Mouse (Mus musculus): ENCODE data around the gene Myh7.
A peak's percentile ranks its signal among the peaks of the same experiment; 100 is the strongest.

The Myh7 gene

DNA sequence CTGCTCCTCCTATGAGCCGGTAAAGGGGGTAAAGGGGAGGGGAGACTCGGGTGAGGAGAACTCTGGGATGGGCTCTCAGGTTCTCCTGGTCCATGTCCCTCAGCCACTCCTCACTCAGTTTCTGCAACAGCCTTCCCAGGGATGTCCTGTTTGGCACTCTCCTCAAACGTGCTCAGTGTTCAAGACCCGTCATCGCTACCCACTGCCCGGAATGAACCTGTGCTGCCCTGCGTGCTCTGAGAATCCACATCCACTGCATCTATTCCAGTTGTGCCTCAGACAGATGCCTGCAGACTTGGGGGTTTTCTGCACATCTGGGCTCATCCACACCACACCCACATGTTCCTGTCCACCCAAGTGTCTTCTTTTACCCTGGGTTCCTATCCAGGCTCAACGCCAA is 51.9 kb downstream of the Myh7 start:
- DNase-seq (ENCODE audit: low read depth), result no peak

DNA sequence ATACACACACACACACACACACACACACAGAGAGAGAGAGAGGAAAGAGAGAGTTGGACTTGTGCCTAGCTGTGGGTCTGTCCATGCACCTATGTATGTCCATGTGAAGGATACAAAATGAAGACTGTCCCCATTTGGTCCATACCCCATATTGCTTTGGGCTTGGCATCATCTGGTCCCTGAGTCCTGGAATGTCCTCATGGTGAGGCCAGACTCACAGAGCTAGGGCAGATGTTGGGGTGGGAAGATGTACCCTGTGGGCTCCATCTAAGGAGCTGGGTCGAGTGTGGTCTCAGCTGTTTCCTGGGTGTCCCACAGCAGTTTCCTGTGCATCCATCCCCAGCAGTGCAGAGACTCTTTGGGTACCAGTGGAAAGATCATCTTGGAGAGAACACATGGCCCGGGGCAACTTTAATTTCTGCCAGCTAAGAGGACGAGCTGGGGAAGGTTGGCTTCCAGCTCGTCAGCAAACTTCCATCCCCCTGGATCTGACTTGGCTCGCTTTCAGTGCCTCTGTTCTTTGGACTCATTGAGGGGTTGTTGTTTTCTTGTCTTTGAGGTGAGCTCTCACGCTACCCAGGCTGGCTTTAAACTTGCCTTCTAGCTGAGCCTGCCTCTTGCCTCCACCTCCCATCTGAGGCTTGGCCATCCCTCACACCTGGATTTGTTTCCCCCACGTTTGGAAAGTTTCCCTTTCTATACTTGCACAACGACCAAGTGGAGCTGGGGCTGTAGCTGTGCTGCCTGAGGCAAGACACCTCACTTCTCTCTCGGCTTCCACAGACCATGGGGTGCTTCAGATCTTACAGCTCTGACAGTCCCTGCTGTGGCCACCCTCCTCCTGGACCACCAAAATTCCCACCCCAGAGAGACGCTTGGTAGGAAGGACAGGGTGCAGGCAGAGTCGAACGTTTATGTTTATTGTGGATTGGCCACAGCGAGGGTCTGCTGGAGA is 53.1 kb downstream of the Myh7 start:
- DNase-seq (ENCODE audit: low read depth), result no peak

DNA sequence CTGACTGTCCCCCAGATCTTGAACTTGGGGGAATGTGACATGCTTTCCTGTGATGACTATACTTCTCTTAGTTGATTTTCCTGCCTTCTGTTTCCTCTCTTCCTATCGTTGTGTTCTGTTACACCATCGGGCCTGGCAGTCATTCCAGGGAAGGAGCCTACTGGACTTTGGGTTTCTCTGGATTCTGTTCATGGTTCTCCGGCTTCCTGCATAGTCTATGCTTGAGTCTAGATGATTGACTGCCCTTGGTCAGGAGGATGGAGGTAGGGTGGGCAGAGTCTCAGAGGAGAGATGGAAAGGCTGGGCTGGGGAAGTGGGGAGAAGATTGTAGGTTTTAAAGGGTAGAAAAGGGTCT is 54.3 kb downstream of the Myh7 start:
- DNase-seq (ENCODE audit: low read depth), result no peak

DNA sequence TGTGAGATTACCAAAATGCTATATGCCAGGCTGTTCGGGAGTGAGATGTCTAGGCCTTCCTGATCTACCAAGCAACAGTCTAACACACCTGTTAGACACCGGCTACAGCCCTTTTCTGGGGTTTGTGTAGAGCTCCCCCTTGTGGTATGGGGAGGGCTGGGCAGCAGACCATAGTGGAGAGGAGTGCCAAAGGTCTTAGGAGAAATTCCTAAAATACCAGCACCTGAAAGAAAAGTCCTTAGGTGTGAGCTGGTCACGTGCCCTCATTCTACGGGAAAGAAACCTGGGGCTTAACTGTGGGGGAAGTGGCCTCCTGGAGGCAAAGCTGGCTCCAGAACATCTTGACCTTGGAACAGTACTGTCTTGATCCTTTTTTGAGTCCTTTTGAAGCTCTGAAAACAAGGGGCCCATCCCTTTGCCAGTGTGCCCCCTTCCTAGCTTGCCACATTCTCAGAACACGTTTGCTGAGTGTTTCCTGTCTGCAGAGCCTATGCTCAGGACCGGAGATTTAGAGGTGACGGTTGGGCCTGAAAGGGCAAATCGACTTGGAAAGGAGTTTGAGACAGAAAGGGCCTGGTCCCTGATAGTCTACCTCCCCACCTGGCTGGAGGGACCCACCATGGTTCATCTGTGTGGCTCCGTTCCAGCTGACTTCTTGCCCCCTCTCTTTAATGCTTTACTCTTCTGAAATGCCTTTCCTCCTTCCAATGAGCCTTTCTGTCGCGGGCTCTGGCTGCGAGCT is 54.8 kb downstream of the Myh7 start:
- peak; percentile 50 for DNase-seq (ENCODE audit: low read depth)

DNA sequence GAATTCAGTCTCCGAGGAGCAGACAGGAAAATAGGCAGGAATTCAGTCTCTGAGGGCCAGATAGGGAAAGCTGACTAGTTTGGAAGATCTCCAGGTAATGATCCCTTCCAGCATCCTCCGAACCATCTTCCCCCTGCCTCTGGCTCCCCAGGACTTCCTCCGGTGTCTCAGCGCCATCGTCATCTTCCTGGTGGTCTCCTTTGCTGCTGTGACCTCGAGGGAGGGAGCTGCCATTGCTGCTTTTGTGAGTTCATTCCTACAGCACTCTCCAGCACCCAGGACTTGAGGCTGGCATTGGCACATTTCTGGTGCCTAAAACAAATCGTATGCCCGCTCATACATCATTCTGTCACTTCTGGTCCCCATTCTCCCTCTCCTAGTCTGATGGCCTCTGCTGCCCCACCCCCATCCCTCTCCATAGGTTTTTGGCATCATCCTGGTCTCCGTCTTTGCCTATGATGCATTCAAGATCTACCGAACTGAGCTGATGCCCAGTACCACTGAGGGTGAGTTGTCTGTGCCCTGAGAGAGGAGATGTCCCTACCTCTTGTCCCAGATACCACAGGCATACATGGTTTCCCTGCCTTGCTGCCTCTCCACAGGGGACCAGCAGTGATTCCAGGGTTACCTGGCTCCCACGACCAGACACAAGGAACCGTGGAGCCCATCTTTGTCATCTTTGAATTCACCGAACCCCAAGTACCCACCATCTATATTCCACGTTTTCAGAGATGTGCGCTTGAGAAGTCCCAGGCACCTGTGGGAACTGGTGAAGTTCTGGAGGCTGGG is 55.8 kb downstream of the Myh7 start:
- no peak for DNase-seq (ENCODE audit: low read depth)

DNA sequence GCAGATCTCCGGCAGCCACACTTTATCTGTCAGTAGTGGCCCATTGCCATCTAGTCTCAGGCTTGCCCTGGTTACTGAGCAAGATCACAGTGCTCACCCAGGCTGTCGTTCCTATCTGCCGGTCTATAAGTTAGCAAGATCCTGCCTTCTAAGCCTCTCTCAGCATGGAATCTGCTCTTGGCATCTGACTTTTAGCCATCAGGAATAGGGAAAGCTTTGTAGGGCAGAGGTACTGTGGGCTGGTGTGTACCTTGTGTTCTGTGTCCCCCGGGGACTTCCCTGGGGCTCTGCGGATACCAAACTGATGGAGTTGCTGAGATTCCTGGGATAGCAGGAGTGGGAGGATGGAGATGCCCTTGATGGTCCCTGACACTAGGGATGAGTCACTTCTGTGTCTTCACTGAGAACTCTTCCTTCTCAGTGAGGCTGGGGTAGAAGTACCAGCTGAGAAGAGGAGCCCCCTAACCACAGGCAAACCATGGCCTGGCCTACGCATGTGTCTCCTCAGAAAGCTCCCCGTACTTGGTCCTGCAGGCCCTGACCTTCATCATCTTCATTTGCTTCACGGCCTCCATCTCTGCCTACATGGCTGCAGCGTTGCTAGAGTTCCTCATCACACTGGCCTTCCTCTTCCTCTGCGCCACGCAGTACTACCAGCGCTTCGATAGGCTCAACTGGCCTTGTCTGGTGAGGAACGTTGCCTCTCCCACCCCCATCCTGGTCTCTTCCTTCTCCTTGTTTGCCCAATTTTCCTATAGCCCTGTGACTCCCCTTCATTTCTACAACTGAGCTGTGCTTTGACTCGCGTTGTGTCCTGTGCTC is 56.9 kb downstream of the Myh7 start:
- no peak for DNase-seq (ENCODE audit: low read depth)

DNA sequence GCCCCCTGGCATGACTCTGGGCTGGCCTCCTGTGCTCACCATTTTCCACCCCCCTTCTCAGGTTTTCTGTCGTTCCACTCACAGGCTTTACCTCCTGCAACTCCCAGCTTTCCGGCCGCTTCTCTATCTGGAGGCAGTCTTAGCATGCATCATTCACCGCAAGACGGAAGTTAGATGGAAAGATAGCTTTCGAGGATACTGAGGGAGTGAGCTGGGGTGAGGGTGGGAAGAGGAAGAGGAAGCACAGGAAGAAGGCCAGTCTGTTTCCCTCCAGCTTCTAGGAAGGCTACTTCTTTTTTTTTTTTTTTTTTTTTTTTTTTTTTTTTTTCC is 57.6 kb downstream of the Myh7 start:
- DNase-seq (ENCODE audit: low read depth), result no peak

DNA sequence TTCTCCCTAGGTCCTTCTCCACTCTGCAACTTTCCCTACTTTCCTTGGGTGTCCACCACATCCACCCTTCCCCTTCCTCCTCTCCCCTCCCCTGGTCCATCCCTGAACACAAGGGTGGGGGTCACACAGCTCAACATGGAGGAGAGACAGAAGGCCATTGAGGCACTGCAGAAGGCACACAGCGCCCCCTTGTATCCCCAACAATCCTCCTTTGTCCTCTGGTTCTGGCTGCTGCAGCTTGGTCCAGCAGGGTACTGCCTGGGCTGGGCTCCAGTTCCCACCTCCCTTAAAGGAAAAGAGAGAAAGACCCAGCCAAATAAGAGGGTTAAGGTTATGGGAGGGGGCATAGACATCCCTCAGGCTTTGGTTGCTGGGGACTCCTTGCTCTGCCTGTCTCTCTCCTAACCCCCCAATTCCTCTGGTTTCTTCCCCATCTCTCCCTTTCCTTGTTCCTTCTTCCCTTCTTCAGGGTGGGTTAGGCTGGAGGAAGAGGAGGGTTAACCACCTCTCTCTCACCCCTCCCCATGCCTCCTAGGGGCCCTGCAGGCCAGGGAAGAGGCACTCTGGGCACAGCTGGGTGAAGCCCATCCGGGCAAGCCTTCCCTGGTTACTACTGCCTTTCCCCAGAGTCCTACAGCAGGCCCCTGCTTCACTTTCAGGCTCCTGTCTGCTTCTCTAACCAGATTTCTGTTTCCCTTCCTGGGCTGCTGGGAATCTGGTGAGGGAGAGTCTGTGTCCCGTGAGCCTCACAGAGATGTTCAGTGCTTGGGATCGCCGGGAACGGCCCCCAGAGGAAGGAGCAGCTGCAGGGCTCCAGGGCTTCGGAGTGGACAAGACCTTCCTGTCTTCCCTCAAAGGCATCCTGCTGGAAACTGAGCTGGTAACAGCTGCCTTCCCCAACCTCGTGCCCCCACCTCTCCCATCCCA is 58.3 kb downstream of the Myh7 start, which contains the start of gene Cmtm5:
Gene Cmtm5 (plus strand): TSS at position 358 of the 927 bp plus-strand sequence.
- DNase-seq (ENCODE audit: low read depth), result no peak

DNA sequence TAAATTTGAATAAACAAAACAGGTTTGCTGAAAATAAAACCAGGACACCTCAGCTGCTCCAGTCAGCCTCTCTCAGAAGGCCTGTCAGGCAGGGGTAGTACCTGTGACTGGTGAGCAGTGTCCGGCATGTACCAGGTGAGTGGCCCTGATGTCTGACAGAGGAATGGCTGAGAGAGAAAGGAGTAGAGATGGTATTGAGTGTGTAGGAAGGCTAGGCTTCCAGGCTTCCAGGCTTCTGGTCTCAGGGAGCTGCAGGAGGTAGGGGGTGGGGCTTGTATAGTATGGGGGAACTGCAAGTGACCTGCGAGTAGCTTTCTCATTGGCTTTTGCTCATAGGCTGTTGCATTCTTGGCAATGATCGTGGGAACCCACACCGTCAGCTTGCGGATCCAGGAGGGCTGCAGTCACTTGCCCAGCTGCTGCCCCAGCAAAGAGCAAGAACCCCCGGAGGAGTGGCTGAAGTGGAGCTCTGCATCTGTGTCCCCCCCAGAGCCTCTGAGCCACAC is 61.7 kb downstream of the Myh7 start, which contains the start of gene Il25:
Gene Il25 (plus strand): TSS at position 51 of the 506 bp plus-strand sequence.
- no peak for DNase-seq (ENCODE audit: low read depth)

DNA sequence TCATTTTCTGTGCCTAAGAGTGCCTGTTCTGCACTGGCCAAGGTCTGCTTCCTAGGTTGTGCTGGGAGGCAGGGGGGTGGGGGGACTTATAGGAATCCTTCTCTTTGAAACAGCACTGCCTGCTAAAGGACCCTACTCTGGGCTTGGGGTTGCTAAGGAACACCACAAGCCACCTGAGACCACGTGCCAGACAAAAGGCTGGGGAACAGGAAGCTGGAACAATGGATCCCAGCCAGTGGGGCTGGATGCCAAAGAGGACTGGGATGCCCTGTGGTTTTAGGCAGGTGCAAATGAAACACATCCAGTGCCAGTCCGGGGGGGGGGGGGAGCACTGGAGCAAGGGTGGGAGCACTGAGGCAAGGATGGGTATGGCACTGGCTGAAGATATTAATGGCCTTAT is 64.0 kb downstream of the Myh7 start:
- DNase-seq (ENCODE audit: low read depth), result no peak

DNA sequence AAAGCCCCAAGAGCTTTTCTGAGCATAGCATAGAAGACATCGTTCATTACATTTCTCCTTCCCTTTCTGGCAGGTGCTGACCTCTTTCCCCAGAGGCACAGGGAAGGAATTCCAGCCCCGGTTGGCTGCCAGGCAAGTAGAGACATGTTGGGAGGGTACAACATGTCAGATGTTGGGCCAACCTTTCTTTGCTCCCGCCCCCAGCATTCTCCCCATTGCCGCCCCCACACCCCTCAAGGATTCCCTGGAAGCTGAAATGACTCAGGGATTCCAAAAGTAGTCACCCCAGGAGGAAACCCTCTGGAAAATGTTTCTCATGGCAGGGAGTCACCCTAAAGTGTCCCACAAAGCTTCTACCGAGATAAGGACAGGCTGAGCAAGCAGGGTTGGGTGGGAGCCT is 64.6 kb downstream of the Myh7 start:
- no peak for DNase-seq (ENCODE audit: low read depth)

DNA sequence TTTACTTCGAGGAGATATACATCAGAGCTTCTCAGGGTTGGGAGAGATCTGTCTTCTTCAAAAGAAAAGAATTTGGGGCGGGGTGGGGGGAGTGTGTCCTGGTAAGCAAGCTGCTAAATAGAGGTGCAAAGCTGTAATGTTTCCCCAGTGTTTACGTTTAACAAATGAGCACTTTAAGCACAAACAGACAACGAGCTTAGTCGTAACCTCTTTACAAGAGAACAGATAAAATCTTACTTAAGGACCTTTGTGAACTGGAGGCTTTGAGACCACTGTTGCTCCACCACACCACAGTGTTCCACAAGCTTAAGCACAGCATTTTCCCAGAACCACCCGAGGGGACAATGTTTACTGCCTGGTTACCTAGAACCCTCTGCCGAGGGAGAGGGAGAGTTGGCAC is 67.1 kb downstream of the Myh7 start:
- DNase-seq (ENCODE audit: low read depth), result no peak

DNA sequence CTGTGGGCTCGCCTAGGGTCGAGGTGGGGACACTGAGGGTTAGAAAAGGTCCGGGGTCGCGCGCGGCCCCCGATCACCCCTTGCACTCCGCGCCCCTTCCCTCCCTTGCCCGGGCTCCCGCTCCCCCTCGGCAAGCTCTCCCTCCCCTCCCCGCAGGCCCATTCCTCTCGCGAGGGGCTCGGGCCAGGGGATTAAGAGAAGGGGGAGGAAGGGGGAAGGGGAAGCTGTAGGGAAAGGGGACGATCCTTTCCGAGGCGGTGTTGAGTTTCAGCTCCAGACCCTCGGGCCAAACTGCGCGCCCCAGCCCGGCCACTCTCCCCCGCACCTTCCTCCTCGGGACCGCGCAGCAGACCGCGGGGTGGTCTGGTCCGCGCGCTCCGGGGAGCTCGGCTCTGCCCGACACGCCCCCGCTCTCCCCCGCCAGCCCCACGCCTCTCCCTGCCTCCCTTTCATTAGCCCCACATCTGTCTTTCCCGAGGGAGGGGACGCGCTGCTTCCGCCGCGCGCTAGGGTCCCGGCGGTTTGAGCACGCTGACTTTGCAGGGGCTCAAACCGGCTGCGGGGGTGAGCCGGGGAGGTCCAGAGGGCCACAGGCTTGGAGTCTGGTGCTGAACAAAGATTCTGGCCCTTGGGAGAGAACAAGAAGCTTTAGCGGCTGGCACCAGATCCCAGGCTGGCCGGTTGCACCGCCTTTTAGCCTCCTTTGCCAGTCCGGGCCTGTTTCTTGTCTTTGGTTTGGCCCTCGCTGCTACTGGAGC is 67.8 kb downstream of the Myh7 start:
- DNase-seq (ENCODE audit: low read depth), result no peak

DNA sequence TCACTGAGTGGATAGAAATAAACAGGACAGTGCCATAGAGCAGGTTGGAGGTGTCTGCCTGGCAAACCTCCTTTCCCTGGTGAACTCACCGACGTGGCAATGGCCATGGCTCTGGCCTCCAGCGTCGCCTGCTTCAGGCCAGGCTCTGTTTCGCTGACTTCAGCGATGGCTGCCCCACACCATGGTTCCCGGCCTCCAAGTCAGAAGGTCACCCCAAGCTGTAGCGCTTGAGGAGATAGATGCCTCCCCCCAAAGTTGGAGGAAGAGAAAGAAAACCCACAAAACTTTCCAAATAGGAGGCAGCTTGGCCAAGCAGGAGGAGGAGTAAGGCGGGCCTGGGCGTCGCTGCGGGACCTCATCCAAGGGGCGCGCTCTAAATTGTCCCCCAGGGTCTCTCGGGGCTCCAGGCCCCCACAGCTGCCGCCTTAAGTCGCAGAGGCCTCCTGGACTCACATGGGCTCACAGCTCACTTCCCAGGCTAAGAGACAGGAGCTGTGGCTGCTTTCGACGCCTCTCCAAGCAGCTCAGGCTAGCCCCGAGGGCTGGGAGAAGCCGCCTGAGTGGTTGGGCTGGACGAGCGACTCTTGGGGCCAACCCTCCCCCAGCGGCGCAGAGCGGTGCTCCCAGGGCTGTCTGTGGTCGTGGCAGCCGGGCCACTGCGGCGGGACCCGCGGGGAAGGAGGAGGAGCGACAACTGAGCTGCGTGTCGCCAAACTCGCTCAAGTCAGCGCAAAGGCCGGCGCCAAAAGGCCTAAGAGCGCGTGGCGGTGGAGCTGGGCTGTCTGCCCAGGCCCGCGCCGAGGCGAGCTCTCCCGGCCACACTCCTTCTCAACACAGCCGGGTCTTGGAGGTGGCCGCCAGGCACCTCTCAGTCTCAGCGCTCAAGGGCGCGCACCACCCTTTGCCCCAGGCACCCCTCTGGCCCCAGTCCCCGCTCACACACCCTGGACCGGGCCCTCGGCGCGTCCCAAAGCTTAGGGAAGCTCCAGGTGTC is 68.8 kb downstream of the Myh7 start, which contains the start of gene Efs:
Gene Efs (minus strand): TSS at position 778 of the 994 bp plus-strand sequence.
- no peak for DNase-seq (ENCODE audit: low read depth)

DNA sequence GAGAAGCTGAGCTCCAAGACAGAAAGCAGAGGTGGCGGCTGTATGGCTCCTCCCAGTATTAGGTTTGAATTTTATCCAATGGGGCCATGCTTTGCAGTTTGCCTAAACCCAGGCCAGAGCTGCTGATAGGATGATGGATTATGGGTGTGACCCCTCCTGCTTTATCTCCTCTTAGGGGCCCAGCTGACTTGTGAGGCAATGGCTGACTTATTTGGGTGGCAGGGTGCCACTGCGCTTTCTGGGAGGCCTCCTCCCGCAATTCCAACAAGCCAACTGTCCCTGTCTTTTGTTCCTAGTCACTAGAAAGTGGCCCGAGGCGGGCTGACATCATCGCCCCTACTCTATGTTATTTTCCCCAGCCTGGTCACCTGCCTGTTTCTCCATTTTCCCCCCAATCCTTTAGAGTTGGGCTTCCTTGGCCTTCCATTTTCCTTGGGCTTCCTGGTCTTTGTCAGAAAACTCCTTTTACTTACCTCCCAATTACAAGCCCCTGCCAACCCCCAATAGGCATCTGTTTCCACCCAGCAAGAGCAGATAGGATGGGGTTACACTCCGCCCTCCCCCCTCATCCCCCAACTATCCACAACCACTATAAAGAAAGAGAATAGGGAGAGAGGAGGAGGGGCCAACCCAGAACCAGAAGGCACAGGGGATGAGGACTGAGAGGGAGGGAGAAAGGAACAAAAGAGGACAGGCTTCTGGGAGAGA is 69.6 kb downstream of the Myh7 start:
- DNase-seq (ENCODE audit: low read depth), result no peak
